Mouse (Mus musculus): ENCODE results near the gene Eef2. TPM values are rescaled to one million over a fixed set of nuclear protein-coding genes. Genes with fewer than 3 reads are reported as not detected.

Gene Eef2
- 2,404 TPM for total RNA-seq (2023)

GRCm38 (mm10) chr10:81176466-81177271, at the start of gene Eef2:
Gene Eef2, plus strand, starts transcription at chr10:81176631.

DNA sequence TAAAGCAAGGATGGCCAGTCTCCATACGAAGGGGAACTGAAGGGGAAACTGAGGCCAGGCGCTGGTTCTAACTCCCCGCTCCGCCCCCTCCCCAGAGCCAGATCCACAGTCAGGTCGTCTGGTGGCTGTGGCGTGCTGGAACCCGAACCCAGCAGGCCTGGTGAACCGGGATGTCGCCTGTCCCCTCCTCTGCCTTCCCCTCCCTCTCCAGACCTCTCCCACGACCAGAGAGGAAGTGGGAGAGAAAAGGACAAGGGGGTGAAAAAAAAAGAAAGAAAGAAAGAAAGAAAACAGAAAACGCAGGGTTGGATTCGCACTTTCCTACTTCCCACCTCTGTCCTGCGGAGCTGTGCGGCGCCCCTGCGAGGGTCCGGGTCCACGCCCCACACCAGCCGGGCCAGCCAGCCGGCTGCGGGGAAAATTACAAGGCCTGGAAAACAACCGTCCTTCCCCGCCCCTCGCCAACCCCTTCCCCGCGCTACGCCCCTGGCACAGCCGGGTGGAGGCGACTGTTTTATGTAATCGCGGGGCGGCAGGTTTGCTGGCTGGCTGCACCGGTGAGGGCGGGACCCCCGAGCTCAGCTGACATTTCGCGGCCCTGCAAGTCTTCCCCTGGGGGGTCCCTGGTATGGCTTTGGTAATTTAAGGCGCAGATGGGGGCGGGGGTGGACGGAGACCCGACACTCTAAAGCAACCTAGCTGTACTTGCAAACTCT, 41.3 kb upstream of the Eef2 start, which contains the start of gene Zbtb7a:
Gene Zbtb7a, plus strand, starts transcription at position 255 of the 716 bp plus-strand sequence.

GRCm38 (mm10) chr10:81167200-81168086, 9.0 kb upstream of the Eef2 start, which contains the start of gene Pias4:
Gene Pias4, minus strand, starts transcription at chr10:81167923.

DNA sequence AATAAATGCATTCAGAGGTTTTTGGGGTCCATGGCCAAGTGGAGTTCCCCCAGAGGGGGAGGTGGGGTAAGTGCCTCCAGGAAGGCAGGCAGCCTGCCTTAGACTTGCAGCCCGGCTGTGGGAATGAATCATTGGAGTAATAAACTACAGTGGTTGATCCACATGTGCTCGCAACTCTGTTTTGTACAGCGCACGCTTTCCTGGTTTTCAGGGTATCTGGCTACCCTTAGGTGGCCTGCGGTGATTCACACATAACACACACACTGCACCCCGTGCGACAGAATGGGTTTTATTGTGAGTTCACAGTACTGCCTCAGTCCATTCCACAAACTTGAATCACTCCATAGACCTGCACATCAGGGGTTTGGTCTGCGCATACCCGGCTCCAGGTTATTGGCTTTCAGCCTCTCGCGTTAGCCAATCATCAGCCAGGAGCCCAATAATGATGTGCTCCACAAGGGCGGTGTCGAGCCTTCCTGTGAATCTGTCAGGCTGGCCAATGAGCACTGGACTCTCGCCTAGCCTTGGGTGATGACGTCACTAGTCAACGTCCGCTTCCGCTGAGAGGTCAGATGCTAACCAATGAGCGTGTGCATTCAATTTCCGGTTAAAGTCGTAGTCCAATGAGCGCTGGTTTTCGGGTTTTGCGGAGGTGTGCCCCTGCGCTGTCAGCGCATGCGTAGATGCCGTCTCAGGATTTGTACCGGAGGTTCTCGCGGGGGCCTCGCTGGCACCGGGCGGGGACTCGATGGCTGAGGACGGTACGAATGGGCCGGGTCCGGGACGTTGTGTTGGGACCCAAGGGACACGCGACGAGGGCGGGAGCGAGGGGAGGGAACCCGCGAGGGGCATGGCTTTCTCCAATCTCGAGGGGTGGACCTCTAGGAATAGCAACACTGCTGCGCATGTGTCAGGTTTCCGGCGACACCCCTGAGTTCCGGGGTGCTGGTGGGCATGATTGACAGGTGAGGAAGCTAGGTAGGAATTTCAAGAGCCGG, 6.2 kb downstream of the Eef2 start, which contains the start of gene Dapk3:
Gene Dapk3, plus strand, starts transcription at position 670 of the 998 bp plus-strand sequence.

GRCm38 (mm10) chr10:81183805-81184204, 7.4 kb downstream of the Eef2 start, which contains the start of gene 4930442H23Rik:
Gene 4930442H23Rik, minus strand, starts transcription at chr10:81183849.

GRCm38 (mm10) chr10:81201807-81202758, 25.7 kb downstream of the Eef2 start, which contains the start of gene Nmrk2:
Gene Nmrk2, minus strand, starts transcription at chr10:81202051.

GRCm38 (mm10) chr10:81230438-81231332, 54.3 kb downstream of the Eef2 start, which contains the start of gene Atcay:
Gene Atcay, minus strand, starts transcription at chr10:81230833.

Other genes starting within 250 kb of the Eef2 start
- 20.5 TPM for gene Gadd45b, start 246.6 kb upstream of the Eef2 start, total RNA-seq (2023)
- gene Gng7, start 161.7 kb upstream of the Eef2 start, total RNA-seq (2023) = not detected
- not detected for gene Diras1, start 151.0 kb upstream of the Eef2 start, total RNA-seq (2023)
- gene Slc39a3, start 139.2 kb upstream of the Eef2 start, total RNA-seq (2023) = 14.2 TPM
- 50.4 TPM for gene Sgta, start 116.5 kb upstream of the Eef2 start, total RNA-seq (2023)
- gene Thop1, start 106.6 kb upstream of the Eef2 start, total RNA-seq (2023) = 8.4 TPM
- gene Creb3l3, start 77.8 kb upstream of the Eef2 start, total RNA-seq (2023) = not detected
- 126 TPM for gene Map2k2, start 70.7 kb upstream of the Eef2 start, total RNA-seq (2023)
- gene Zbtb7a, start 41.4 kb upstream of the Eef2 start, total RNA-seq (2023) = 49.1 TPM
- 35.3 TPM for gene Pias4, start 8.7 kb upstream of the Eef2 start, total RNA-seq (2023)
- gene Dapk3, start 6.4 kb downstream of the Eef2 start, total RNA-seq (2023) = 57.0 TPM
- gene 4930442H23Rik, start 7.2 kb downstream of the Eef2 start, total RNA-seq (2023) = not detected
- gene Nmrk2, start 25.4 kb downstream of the Eef2 start, total RNA-seq (2023) = not detected
- 0.85 TPM for gene Atcay, start 54.2 kb downstream of the Eef2 start, total RNA-seq (2023)
- 10.6 TPM for gene Zfr2, start 56.5 kb downstream of the Eef2 start, total RNA-seq (2023)
- gene Matk, start 76.3 kb downstream of the Eef2 start, total RNA-seq (2023) = 16.6 TPM
- 110 TPM for gene Mrpl54, start 90.3 kb downstream of the Eef2 start, total RNA-seq (2023)
- gene Apba3, start 90.3 kb downstream of the Eef2 start, total RNA-seq (2023) = 31.3 TPM
- gene Tjp3, start 115.0 kb downstream of the Eef2 start, total RNA-seq (2023) = 4.2 TPM
- 110 TPM for gene Pip5k1c, start 116.3 kb downstream of the Eef2 start, total RNA-seq (2023)
- 42.7 TPM for gene Cactin, start 144.5 kb downstream of the Eef2 start, total RNA-seq (2023)
- 16.5 TPM for gene Tbxa2r, start 152.1 kb downstream of the Eef2 start, total RNA-seq (2023)
- 0.21 TPM for gene Gipc3, start 166.6 kb downstream of the Eef2 start, total RNA-seq (2023)
- gene Hmg20b, start 173.8 kb downstream of the Eef2 start, total RNA-seq (2023) = 51.8 TPM
- gene Mfsd12, start 180.9 kb downstream of the Eef2 start, total RNA-seq (2023) = 4.4 TPM
- 4.9 TPM for gene 4930404N11Rik, start 189.2 kb downstream of the Eef2 start, total RNA-seq (2023)
- gene Fzr1, start 201.9 kb downstream of the Eef2 start, total RNA-seq (2023) = 35.7 TPM
- 28.8 TPM for gene Dohh, start 207.8 kb downstream of the Eef2 start, total RNA-seq (2023)
- 4.5 TPM for gene Gm48551, start 207.8 kb downstream of the Eef2 start, total RNA-seq (2023)
- gene Gm48552, start 212.4 kb downstream of the Eef2 start, total RNA-seq (2023) = 3.5 TPM
- 3.1 TPM for gene Smim24, start 216.4 kb downstream of the Eef2 start, total RNA-seq (2023)

Data from CD4-positive naive resting alpha-beta T cell, adult 76 days (primary cell).